25 mouse cellular contexts compared by ENCODE assay signal in the genomic region with DNA sequence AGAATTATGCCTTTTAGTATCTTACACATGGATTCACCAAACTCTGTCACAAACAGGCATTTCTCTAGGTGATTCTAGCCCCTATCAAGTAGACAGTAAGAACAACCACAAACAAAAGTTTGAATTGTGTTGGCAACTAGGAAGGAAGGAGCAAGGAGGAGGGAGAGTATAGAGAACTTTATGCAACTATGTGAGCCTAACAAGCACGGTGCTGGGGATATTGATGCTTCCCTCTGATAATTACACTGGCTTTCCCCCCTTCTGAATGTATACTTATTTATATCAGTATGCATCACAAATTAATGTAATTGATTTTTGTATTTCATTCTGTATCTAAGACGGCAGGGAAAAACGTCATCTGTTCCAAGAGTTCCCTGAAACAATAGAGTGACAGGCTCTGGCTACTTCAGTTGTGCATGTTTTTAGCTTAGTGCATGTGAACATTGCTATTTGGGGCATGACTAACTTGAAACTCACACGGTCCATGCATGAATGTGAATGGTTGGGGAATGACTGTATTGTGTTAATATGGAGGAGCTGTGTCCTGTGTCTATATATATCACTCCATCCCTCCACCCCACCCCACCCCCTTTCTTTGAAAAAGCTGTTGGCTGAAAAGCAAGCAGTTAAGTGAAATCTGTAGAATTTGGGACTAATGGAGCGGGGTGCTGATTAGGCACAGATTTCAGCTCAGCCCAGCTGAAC.
DNase-seq lines count a peak whose midpoint lies in the region; ATAC-seq lines count a peak whose summit lies in the region.
"Had no signal": no experiment of that assay in that cellular context is flagged by ENCODE, and none has a peak within 500 bp of the region (broad histone marks: within the 10 kb centered on the region; RNA-seq: fewer than 3 reads in every experiment).

No protein-coding gene starts in this region.

- H3K4me3 ChIP-seq in forebrain, embryonic 12.5 days (replicated peaks), result no peak overlapping the region
- no peak overlapping the region for H3K4me3 ChIP-seq in forebrain, embryonic 11.5 days (ENCODE audit: low read depth, low read length)
- no peak overlapping the region for H3K4me3 ChIP-seq in neural tube, embryonic 12.5 days
- no peak overlapping the region for H3K4me3 ChIP-seq in neural tube, embryonic 14.5 days (ENCODE audit: low read depth, low read length)
- H3K4me3 ChIP-seq: erythroblast, embryonic 14.5 days; hindbrain, embryonic 13.5 days; kidney, embryonic 15.5 days; limb, embryonic 12.5 days; liver, embryonic 12.5 days; myocyte had no signal

- no peaks in the 10 kb centered on the region for H3K9me3 ChIP-seq in forebrain, embryonic 12.5 days
- H3K9me3 ChIP-seq in forebrain, embryonic 11.5 days (ENCODE audit: control insufficient read depth, low read length), result no peaks in the 10 kb centered on the region
- H3K9me3 ChIP-seq in neural tube, embryonic 12.5 days, result no peaks in the 10 kb centered on the region
- no peaks in the 10 kb centered on the region for H3K9me3 ChIP-seq in neural tube, embryonic 14.5 days (ENCODE audit: control insufficient read depth, low read length)
- H3K9me3 ChIP-seq: hindbrain, embryonic 13.5 days; kidney, embryonic 15.5 days; limb, embryonic 12.5 days; liver, embryonic 12.5 days had no signal

- 67% methylated on average over 5 of the region's 5 CpGs for WGBS in forebrain, embryonic 12.5 days
- 68% methylated on average over 5 of the region's 5 CpGs for WGBS in forebrain, embryonic 11.5 days
- WGBS in neural tube, embryonic 12.5 days, result 40% methylated on average over 5 of the region's 5 CpGs
- 32% methylated on average over 5 of the region's 5 CpGs for WGBS in neural tube, embryonic 14.5 days

- no peak overlapping the region for H3K9ac ChIP-seq in forebrain, embryonic 12.5 days
- H3K9ac ChIP-seq in forebrain, embryonic 11.5 days (ENCODE audit: low read length), result no peak overlapping the region
- H3K9ac ChIP-seq in neural tube, embryonic 12.5 days, result no peak overlapping the region
- H3K9ac ChIP-seq in neural tube, embryonic 14.5 days (replicated peaks; ENCODE audit: low read depth, low read length), result no peak overlapping the region
- H3K9ac ChIP-seq: hindbrain, embryonic 13.5 days; kidney, embryonic 15.5 days; limb, embryonic 12.5 days; liver, embryonic 12.5 days had no signal

- no peak overlapping the region for H3K27ac ChIP-seq in forebrain, embryonic 12.5 days
- no peak overlapping the region for H3K27ac ChIP-seq in forebrain, embryonic 11.5 days (ENCODE audit: low read depth, low read length)
- no peak overlapping the region for H3K27ac ChIP-seq in neural tube, embryonic 12.5 days
- no peak overlapping the region for H3K27ac ChIP-seq in neural tube, embryonic 14.5 days (ENCODE audit: low read depth, low read length)
- H3K27ac ChIP-seq: hindbrain, embryonic 13.5 days; kidney, embryonic 15.5 days; limb, embryonic 12.5 days; liver, embryonic 12.5 days had no signal

- H3K27me3 ChIP-seq in forebrain, embryonic 12.5 days, result no peaks in the 10 kb centered on the region
- H3K27me3 ChIP-seq in forebrain, embryonic 11.5 days (ENCODE audit: control insufficient read depth, insufficient read depth, low read length), result no peaks in the 10 kb centered on the region
- no peaks in the 10 kb centered on the region for H3K27me3 ChIP-seq in neural tube, embryonic 12.5 days (replicated peaks)
- H3K27me3 ChIP-seq in neural tube, embryonic 14.5 days (ENCODE audit: control insufficient read depth, insufficient read depth, low read length), result no peaks in the 10 kb centered on the region
- H3K27me3 ChIP-seq: hindbrain, embryonic 13.5 days; kidney, embryonic 15.5 days; limb, embryonic 12.5 days; liver, embryonic 12.5 days had no signal

- H3K36me3 ChIP-seq in forebrain, embryonic 12.5 days (replicated peaks), result no peaks in the 10 kb centered on the region
- H3K36me3 ChIP-seq in forebrain, embryonic 11.5 days (ENCODE audit: control insufficient read depth, insufficient read depth, low read length), result no peaks in the 10 kb centered on the region
- no peaks in the 10 kb centered on the region for H3K36me3 ChIP-seq in neural tube, embryonic 12.5 days
- no peaks in the 10 kb centered on the region for H3K36me3 ChIP-seq in neural tube, embryonic 14.5 days (ENCODE audit: control insufficient read depth, insufficient read depth, low read length)
- H3K36me3 ChIP-seq: hindbrain, embryonic 13.5 days; kidney, embryonic 15.5 days; limb, embryonic 12.5 days; liver, embryonic 12.5 days had no signal

- no peaks in the 10 kb centered on the region; the same call in 1 of the 2 replicates for H3K4me1 ChIP-seq in forebrain, embryonic 12.5 days
- no peaks in the 10 kb centered on the region for H3K4me1 ChIP-seq in forebrain, embryonic 11.5 days (replicated peaks; ENCODE audit: control insufficient read depth, insufficient read depth, low read length)
- H3K4me1 ChIP-seq in neural tube, embryonic 12.5 days, result no peaks in the 10 kb centered on the region
- H3K4me1 ChIP-seq in neural tube, embryonic 14.5 days (ENCODE audit: control insufficient read depth, insufficient read depth, low read length), result no peaks in the 10 kb centered on the region
- H3K4me1 ChIP-seq: hindbrain, embryonic 13.5 days; kidney, embryonic 15.5 days; limb, embryonic 12.5 days; liver, embryonic 12.5 days had no signal

- no peak for DNase-seq in forebrain, embryonic 11.5 days (ENCODE audit: low spot score)
- DNase-seq in neural tube, embryonic 10.5 days (ENCODE audit: extremely low spot score, low spot score), result no peak
- no peak for DNase-seq in adrenal gland, postnatal 36 days
- no peak for DNase-seq in natural killer cell, adult 2 months (ENCODE audit: low spot score in 2 of 2)
- no peak for DNase-seq in lung, adult 18-20 months
- DNase-seq: cerebellum, adult 11-12 months; cerebellum, postnatal 10 days; gastrocnemius, postnatal 14 days; heart, adult 11 months; heart, postnatal 10 days; kidney, adult 11 months; kidney, postnatal 36 days; lung, adult 2 months; lung, postnatal 14 days had no signal

- peak; percentile 61 for ATAC-seq in forebrain, embryonic 12.5 days (ENCODE audit: low FRiP score)
- no peak; the same call in 1 of the 2 replicates for ATAC-seq in forebrain, embryonic 11.5 days (replicated peaks; ENCODE audit: low FRiP score)
- peak; percentile 87 for ATAC-seq in neural tube, embryonic 12.5 days (ENCODE audit: low FRiP score, low read depth)
- ATAC-seq in neural tube, embryonic 14.5 days (ENCODE audit: low read depth), result peak; percentile 38; the same call in 1 of the 2 replicates
- ATAC-seq: liver, embryonic 12.5 days; midbrain, embryonic 16.5 days had no signal

- H3K4me2 ChIP-seq in forebrain, embryonic 12.5 days, result no peak overlapping the region
- H3K4me2 ChIP-seq in forebrain, embryonic 11.5 days (ENCODE audit: low read depth, low read length, severe bottlenecking), result no peak overlapping the region
- no peak overlapping the region for H3K4me2 ChIP-seq in neural tube, embryonic 12.5 days (replicated peaks)
- H3K4me2 ChIP-seq in neural tube, embryonic 14.5 days (ENCODE audit: low read depth, low read length), result no peak overlapping the region
- H3K4me2 ChIP-seq: heart, embryonic 11.5 days; hindbrain, embryonic 13.5 days; kidney, embryonic 15.5 days; limb, embryonic 12.5 days; liver, embryonic 12.5 days had no signal
